Mouse (Mus musculus): ENCODE measurements around the gene Gm11639. TPM values are rescaled to one million over a fixed set of nuclear protein-coding genes. Genes with fewer than 3 reads are reported as not detected.
A peak's percentile ranks its signal among the peaks of the same experiment; 100 is the strongest.

Gm11639 gene
- polyA plus RNA-seq, 1 experiment from 2014 or later, result not detected

DNA sequence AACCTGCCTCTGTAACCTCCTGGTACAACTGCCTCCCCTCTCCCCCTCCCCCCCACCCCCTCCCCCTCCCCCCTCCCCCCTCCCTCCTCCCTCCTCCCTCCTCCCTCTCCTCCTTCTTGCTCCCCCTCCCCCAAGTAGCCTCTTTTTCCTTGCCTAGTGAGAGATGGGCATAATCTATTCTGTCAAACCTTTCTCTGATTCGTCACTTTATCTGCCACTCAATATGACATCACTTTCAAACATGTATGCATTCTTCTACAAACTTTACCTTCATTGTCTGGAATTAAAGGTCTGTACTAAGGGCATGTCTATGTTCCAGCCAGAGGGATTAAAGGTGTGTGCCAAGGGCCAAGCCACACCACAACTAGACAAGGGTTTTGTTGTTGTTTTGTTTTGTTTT, 464.3 kb downstream of the Gm11639 start:
- no peak overlapping the region for H3K4me3 ChIP-seq (ENCODE audit: low read depth, low read length)
- H3K27me3 ChIP-seq (ENCODE audit: control insufficient read depth, insufficient read depth, low read depth, low read length), result no peaks in the 10 kb centered on the region
- 93% methylated on average over 1 of the region's 1 CpGs for WGBS

GRCm38 (mm10) chr11:105150691-105151090, 465.2 kb downstream of the Gm11639 start:
- Histone ChIP-seq H3K4me1 (ENCODE audit: control insufficient read depth, insufficient read depth, low read length) (peaks cover 9% of the 10 kb centered on the region), H3K9ac (ENCODE audit: low read depth, low read length) (no peak overlapping the region), H3K9me3 (replicated peaks; ENCODE audit: control insufficient read depth, low read length, poor library complexity, severe bottlenecking) (no peaks in the 10 kb centered on the region), H3K4me3 (ENCODE audit: low read depth, low read length) (no peak overlapping the region), H3K27me3 (ENCODE audit: control insufficient read depth, insufficient read depth, low read depth, low read length) (no peaks in the 10 kb centered on the region), H3K4me2 (ENCODE audit: low read length) (no peak overlapping the region), H3K36me3 (ENCODE audit: control insufficient read depth, insufficient read depth, low read length) (no peaks in the 10 kb centered on the region), H3K27ac (ENCODE audit: low read length) (no peak overlapping the region)
- 60% methylated on average over 4 of the region's 4 CpGs for WGBS
- no peak for ATAC-seq

More for the DNA sequence above, 464.3 kb downstream of the Gm11639 start:
- Histone ChIP-seq H3K9me3 (replicated peaks; ENCODE audit: control insufficient read depth, low read length, poor library complexity, severe bottlenecking) (no peaks in the 10 kb centered on the region), H3K9ac (ENCODE audit: low read depth, low read length) (no peak overlapping the region), H3K27ac (ENCODE audit: low read length) (no peak overlapping the region), H3K4me1 (ENCODE audit: control insufficient read depth, insufficient read depth, low read length) (peaks cover 9% of the 10 kb centered on the region), H3K4me2 (ENCODE audit: low read length) (no peak overlapping the region), H3K36me3 (ENCODE audit: control insufficient read depth, insufficient read depth, low read length) (no peaks in the 10 kb centered on the region)
- no peak for ATAC-seq

DNA sequence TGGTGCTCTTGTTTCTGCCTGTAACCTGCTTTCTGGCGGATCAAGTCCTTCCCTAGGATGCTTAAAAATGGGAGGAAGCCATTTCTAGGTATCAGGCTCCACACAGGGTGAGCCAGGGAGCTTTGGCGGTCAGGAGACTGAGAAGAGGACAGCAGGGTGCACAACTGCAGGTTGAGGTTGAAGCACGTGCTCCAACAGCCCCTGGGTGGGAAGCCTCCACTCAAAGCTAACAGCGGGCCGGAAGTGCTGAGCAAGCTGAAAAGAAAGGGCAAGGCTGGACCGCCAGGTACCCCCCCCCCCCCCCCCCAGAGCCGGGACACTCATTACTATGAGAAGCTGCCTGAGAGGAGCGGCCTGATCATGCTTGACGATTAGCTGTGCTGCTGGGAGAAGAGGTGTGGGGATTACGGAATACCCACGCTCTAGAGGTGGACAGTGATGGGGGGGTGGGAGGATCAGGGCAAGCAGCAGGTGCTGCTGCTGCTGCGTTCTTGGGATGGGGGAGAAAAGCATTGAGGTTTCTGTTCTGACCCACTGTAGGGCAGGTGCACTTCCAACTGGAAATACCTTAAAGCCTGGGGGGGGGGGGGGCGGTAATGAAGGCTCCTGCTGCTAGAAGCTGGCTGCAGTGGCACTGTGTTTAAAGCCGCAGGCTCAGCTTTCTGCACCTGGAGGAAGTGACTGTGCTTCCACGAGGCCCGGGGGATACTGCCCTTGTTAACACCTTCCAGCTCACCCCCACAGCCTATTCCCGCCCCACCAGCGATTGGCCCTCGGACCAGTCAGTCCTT, 465.9 kb downstream of the Gm11639 start:
- 23% methylated on average over 17 of the region's 19 CpGs for WGBS
- H3K36me3 ChIP-seq (ENCODE audit: control insufficient read depth, insufficient read depth, low read length), result no peaks in the 10 kb centered on the region
- peak overlapping the region; percentile 42 for H3K4me2 ChIP-seq (ENCODE audit: low read length)
- H3K4me3 ChIP-seq (ENCODE audit: low read depth, low read length), result no peak overlapping the region; the same call in 1 of the 2 replicates
- H3K9ac ChIP-seq (ENCODE audit: low read depth, low read length), result peak overlapping the region; percentile 30; the same call in 1 of the 2 replicates
- no peaks in the 10 kb centered on the region for H3K27me3 ChIP-seq (ENCODE audit: control insufficient read depth, insufficient read depth, low read depth, low read length)
- H3K9me3 ChIP-seq (replicated peaks; ENCODE audit: control insufficient read depth, low read length, poor library complexity, severe bottlenecking), result no peaks in the 10 kb centered on the region
- 0 out of 2 replicates have a peak, but pooled peaks have one; percentile 36 for ATAC-seq
- no peak overlapping the region for H3K27ac ChIP-seq (ENCODE audit: low read length)
- peaks cover 9% of the 10 kb centered on the region for H3K4me1 ChIP-seq (ENCODE audit: control insufficient read depth, insufficient read depth, low read length)

DNA sequence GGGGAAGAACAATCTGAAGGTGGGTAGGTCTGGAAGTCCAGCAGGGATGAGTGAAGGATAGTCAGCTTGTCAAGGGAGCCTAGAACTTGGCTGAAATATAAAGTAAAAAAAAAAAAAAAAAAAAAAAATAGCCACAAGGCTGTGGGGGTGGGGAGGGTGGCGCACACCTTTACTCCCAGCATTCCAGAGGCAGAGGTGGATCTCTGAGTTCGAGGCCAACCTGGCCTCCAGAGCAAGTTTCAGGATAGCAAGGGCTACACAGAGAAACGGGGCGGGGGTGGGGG, 466.5 kb downstream of the Gm11639 start:
- Histone ChIP-seq H3K27ac (ENCODE audit: low read length) (no peak overlapping the region), H3K4me1 (ENCODE audit: control insufficient read depth, insufficient read depth, low read length) (peaks cover 9% of the 10 kb centered on the region), H3K4me2 (ENCODE audit: low read length) (peak overlapping the region; percentile 42), H3K9me3 (replicated peaks; ENCODE audit: control insufficient read depth, low read length, poor library complexity, severe bottlenecking) (no peaks in the 10 kb centered on the region), H3K27me3 (ENCODE audit: control insufficient read depth, insufficient read depth, low read depth, low read length) (no peaks in the 10 kb centered on the region), H3K9ac (ENCODE audit: low read depth, low read length) (0 out of 2 replicates have a peak overlapping the region, but pooled peaks have one; percentile 30), H3K36me3 (ENCODE audit: control insufficient read depth, insufficient read depth, low read length) (no peaks in the 10 kb centered on the region), H3K4me3 (ENCODE audit: low read depth, low read length) (no peak overlapping the region)
- no peak for ATAC-seq
- no CpG with 5 or more reads among the region's 4 CpGs for WGBS

- Histone ChIP-seq H3K27ac (ENCODE audit: low read length) (no peak overlapping the region), H3K4me3 (ENCODE audit: low read depth, low read length) (no peak overlapping the region), H3K9me3 (replicated peaks; ENCODE audit: control insufficient read depth, low read length, poor library complexity, severe bottlenecking) (no peaks in the 10 kb centered on the region), H3K4me1 (ENCODE audit: control insufficient read depth, insufficient read depth, low read length) (peaks cover 9% of the 10 kb centered on the region), H3K9ac (ENCODE audit: low read depth, low read length) (no peak overlapping the region), H3K27me3 (ENCODE audit: control insufficient read depth, insufficient read depth, low read depth, low read length) (no peaks in the 10 kb centered on the region), H3K4me2 (ENCODE audit: low read length) (no peak overlapping the region), H3K36me3 (ENCODE audit: control insufficient read depth, insufficient read depth, low read length) (no peaks in the 10 kb centered on the region)
- ATAC-seq, result no peak
- WGBS, result 93% methylated on average over 11 of the region's 11 CpGs
Measured at GRCm38 (mm10) chr11:105152357-105152899, 466.9 kb downstream of the Gm11639 start.

DNA sequence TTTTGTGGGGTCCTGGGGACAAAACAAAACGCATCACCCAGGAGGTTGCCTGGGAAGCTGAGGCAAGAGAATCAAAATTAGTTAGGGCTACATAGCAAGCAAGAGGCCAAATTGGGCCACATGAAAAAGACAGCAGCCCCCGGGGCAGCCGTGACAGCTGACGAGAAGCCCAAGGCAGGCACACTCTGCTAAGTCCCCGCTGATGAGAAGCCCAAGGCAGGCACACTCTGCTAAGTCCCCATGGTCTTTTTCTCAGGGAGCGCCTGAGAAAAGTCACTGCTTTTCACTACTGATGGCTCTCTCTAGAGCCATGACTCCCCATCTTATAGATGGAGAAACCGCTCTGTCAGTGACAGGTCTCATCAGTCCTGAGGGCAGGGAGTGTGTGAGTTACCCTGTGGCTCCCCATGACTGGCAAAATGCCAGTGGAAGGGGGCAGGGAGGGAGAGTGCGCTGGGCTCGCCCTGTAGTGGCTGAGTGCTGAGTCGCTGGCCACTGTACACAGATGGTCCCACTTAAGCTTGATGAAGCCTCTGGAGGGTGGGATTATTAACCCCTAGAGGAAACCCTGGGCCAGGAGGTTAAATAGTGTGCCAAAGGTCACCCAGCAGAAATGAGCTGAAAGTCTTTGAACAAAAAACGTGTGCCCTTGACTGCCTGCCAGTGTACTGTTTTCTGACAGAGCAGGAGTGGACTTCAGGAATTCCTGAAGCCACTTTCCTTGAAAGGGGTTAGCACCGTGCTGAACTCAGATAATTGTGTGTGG, 467.7 kb downstream of the Gm11639 start:
- no peaks in the 10 kb centered on the region for H3K9me3 ChIP-seq (replicated peaks; ENCODE audit: control insufficient read depth, low read length, poor library complexity, severe bottlenecking)
- ATAC-seq, result peak; percentile 68; the same call in 1 of the 2 replicates
- H3K4me2 ChIP-seq (ENCODE audit: low read length), result no peak overlapping the region
- 30% methylated on average over 12 of the region's 12 CpGs for WGBS
- no peak overlapping the region for H3K27ac ChIP-seq (ENCODE audit: low read length)
- no peaks in the 10 kb centered on the region for H3K27me3 ChIP-seq (ENCODE audit: control insufficient read depth, insufficient read depth, low read depth, low read length)
- H3K4me1 ChIP-seq (ENCODE audit: control insufficient read depth, insufficient read depth, low read length), result peaks cover 9% of the 10 kb centered on the region
- no peaks in the 10 kb centered on the region for H3K36me3 ChIP-seq (ENCODE audit: control insufficient read depth, insufficient read depth, low read length)
- H3K9ac ChIP-seq (ENCODE audit: low read depth, low read length), result no peak overlapping the region
- no peak overlapping the region for H3K4me3 ChIP-seq (ENCODE audit: low read depth, low read length)

DNA sequence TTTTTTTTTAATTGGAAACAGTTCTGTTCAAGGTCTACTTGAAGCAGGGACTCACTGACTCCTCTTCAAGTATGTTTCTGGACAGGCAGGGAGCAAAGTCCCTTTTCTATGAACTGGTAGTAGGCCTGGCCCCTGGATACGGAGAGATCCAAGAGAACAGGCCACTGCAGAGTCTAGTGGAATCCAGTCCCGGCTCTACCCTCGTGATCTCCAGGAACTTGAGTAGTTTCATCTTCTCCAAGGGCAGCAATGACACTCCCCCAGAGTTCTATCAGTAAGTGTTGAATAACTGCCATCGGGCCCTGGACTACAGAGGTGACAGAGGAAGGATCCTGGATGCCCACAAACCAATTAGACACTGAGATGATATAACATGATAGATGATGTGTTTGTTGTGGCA, 470.4 kb downstream of the Gm11639 start:
- no peak overlapping the region for H3K4me3 ChIP-seq (ENCODE audit: low read depth, low read length)
- H3K4me1 ChIP-seq (ENCODE audit: control insufficient read depth, insufficient read depth, low read length), result peaks cover 9% of the 10 kb centered on the region
- H3K36me3 ChIP-seq (ENCODE audit: control insufficient read depth, insufficient read depth, low read length), result no peaks in the 10 kb centered on the region
- WGBS, result 82% methylated on average over 4 of the region's 4 CpGs
- H3K27ac ChIP-seq (ENCODE audit: low read length), result no peak overlapping the region
- H3K4me2 ChIP-seq (ENCODE audit: low read length), result no peak overlapping the region
- H3K9ac ChIP-seq (ENCODE audit: low read depth, low read length), result no peak overlapping the region
- no peaks in the 10 kb centered on the region for H3K27me3 ChIP-seq (ENCODE audit: control insufficient read depth, insufficient read depth, low read depth, low read length)
- no peak for ATAC-seq
- H3K9me3 ChIP-seq (replicated peaks; ENCODE audit: control insufficient read depth, low read length, poor library complexity, severe bottlenecking), result no peaks in the 10 kb centered on the region

- Histone ChIP-seq H3K36me3 (ENCODE audit: control insufficient read depth, insufficient read depth, low read length) (no peaks in the 10 kb centered on the region), H3K4me3 (ENCODE audit: low read depth, low read length) (no peak overlapping the region), H3K4me1 (ENCODE audit: control insufficient read depth, insufficient read depth, low read length) (peaks cover 3% of the 10 kb centered on the region; the same call in 1 of the 2 replicates), H3K4me2 (ENCODE audit: low read length) (no peak overlapping the region), H3K9ac (ENCODE audit: low read depth, low read length) (no peak overlapping the region), H3K9me3 (replicated peaks; ENCODE audit: control insufficient read depth, low read length, poor library complexity, severe bottlenecking) (no peaks in the 10 kb centered on the region), H3K27ac (ENCODE audit: low read length) (no peak overlapping the region), H3K27me3 (ENCODE audit: control insufficient read depth, insufficient read depth, low read depth, low read length) (no peaks in the 10 kb centered on the region)
- WGBS, result 90% methylated on average over 19 of the region's 19 CpGs
- ATAC-seq, result no peak
Measured at GRCm38 (mm10) chr11:105156748-105157267, 471.3 kb downstream of the Gm11639 start.
